Mouse (Mus musculus): Measurements from ENCODE around the gene Mybpc3.
A peak's percentile ranks its signal among the peaks of the same experiment; 100 is the strongest.
"Not testable (repeated sequence)": the region's sequence is repeated elsewhere in the genome, so short reads cannot be mapped to it uniquely, and the experiment has no call there.

Gene Mybpc3

DNA sequence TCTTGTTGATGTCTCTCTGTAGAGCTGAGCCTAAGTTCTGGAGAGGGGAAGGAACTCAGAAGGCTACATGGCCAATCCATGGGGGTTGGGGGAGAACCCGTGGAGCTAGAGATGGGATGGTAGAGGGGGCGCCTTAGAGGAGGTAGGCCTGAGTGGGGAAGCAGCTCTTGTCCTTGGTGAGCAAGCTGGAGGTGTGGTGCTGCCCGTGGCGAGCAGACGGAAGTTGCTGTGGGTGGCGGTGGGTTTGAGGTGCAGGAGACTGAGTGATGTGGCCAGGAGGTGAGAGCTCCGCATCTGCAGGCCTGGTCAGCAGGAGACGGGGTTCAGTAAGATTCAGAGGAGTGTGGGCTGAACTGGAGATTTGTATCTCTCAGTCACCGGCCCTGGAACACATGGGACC, 30.5 kb upstream of the Mybpc3 start:
- no peak for DNase-seq (ENCODE audit: low spot score in 2 of 2)

- no peak for DNase-seq (ENCODE audit: low spot score in 2 of 2)
These were observed 29.0 kb upstream of the Mybpc3 start for GRCm38 (mm10) chr2:91088987-91089386.

DNA sequence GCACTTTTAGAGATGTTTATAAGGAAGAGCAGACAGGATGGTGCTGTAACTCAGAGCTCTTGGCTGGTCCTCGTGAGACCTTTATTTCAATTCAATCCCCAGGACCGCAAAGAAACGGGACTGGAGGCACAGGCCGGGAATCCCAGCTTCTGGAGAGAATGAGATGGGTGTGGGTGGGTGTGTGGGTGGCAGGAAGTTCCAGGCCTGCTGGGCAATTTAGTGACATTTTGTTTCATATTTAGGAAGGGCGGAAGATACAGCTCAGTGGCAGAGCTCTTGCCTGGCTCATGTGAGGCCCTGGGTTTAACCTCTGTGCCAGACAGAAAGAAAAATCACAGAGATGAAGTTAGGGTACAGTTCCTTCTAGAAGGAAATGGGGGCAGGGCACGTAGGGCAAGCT, 27.7 kb upstream of the Mybpc3 start:
- no peak for DNase-seq (ENCODE audit: low spot score in 2 of 2)

- no peak for DNase-seq (ENCODE audit: low spot score in 2 of 2)
These were observed 27.1 kb upstream of the Mybpc3 start for GRCm38 (mm10) chr2:91090827-91091226.

DNA sequence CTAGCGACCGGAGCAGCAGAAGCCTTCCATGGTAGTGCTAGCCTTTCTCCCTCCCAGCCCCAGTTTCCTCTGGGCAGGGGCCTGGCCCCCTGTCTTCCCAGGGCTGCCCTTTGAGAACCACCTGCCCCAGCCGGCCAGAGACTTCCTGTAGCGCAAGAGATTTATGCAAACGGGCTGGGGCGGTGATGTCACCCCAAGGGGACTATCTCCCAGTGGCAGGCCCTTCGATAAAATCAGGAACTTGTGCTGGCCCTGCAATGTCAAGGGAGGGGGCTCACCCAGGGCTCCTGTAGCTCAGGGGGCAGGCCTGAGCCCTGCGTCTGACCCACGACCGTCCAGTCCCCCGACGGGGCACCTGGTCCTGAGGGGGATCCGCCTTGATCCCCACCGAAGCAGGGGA, 21.4 kb upstream of the Mybpc3 start:
- DNase-seq (ENCODE audit: low spot score in 2 of 2): no peak

GRCm38 (mm10) chr2:91097015-91097414, 20.9 kb upstream of the Mybpc3 start:
- no peak for DNase-seq (ENCODE audit: low spot score in 2 of 2)

GRCm38 (mm10) chr2:91098156-91098555, 19.8 kb upstream of the Mybpc3 start:
- no peak for DNase-seq (ENCODE audit: low spot score in 2 of 2)

- peak; percentile 76 to 88 for DNase-seq (ENCODE audit: low spot score in 2 of 2)
These were observed 16.7 kb upstream of the Mybpc3 start for GRCm38 (mm10) chr2:91101124-91101740.

GRCm38 (mm10) chr2:91108156-91108555, 9.8 kb upstream of the Mybpc3 start:
- no peak for DNase-seq (ENCODE audit: low spot score in 2 of 2)

- no peak for DNase-seq (ENCODE audit: low spot score in 2 of 2)
These were observed 8.7 kb upstream of the Mybpc3 start for GRCm38 (mm10) chr2:91109241-91109640.

DNA sequence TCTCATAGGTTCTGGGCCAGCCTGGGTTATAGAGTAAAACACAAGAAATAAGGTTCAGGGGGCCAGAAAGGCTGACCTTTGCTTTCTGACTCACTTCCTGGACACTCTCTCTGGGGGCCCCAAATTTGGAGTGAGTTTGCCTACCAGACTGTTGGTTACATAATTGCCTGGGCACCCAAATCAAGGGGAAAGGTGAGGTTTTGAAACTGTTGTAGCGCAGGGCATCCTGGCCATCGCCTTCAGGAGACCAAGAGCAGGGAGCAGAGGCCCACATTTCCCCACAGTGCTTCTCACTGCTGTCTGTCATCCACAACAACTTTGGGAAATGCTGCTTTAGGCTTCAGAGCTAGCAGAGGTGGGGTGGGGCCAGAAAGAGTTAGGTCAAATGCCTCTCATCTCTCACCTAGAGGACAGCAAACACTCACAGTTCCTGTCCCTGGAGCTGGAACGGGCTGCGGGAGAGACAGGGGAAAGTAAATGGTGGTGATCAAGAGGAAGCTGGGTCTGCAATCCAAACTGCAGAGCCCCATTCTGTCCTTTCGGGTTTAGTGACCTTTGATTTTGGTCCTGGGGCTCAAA, 8.0 kb upstream of the Mybpc3 start:
- no peak for DNase-seq (ENCODE audit: low spot score in 2 of 2)

GRCm38 (mm10) chr2:91110429-91110828, 7.5 kb upstream of the Mybpc3 start:
- no peak for DNase-seq (ENCODE audit: low spot score in 2 of 2)

- DNase-seq (ENCODE audit: low spot score in 2 of 2): not testable (repeated sequence)
These were observed 6.1 kb upstream of the Mybpc3 start for GRCm38 (mm10) chr2:91111832-91112231.

- no peak for DNase-seq (ENCODE audit: low spot score in 2 of 2)
These were observed 5.5 kb upstream of the Mybpc3 start for GRCm38 (mm10) chr2:91112491-91112890.

DNA sequence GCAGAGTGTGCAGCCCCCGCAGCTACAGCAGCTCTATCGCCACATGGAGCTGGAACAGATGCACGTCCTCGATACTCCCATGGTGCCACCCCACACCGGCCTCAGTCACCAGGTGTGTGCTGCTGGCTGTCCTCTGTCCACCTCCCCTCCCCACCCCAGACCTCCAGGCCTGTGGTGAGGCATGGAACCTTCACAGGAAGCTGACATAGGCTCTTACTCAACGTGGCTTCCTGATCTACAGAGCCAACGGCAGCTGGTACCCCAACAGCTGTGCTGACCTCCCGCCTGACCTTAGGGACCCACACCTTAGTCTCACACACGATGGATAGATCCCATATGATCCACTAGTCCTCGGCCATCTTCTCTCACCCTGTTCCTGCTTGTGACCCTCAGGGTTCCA, 4.6 kb upstream of the Mybpc3 start:
- DNase-seq (ENCODE audit: low spot score in 2 of 2): no peak

- no peak for DNase-seq (ENCODE audit: low spot score in 2 of 2)
These were observed 4.1 kb upstream of the Mybpc3 start for GRCm38 (mm10) chr2:91113852-91114251.

GRCm38 (mm10) chr2:91114781-91115577, 3.0 kb upstream of the Mybpc3 start:
- DNase-seq (ENCODE audit: low spot score in 2 of 2): peak; percentile 93 to 98

- no peak for DNase-seq (ENCODE audit: low spot score in 2 of 2)
These were observed 2.4 kb upstream of the Mybpc3 start for GRCm38 (mm10) chr2:91115578-91115970.

GRCm38 (mm10) chr2:91116842-91117241, 1.1 kb upstream of the Mybpc3 start:
- DNase-seq (ENCODE audit: low spot score in 2 of 2): no peak

- no peak for DNase-seq (ENCODE audit: low spot score in 2 of 2)
These were observed 703 bp downstream of the Mybpc3 start for GRCm38 (mm10) chr2:91118647-91119046.

GRCm38 (mm10) chr2:91119061-91119460, 1.1 kb downstream of the Mybpc3 start:
- no peak for DNase-seq (ENCODE audit: low spot score in 2 of 2)

DNA sequence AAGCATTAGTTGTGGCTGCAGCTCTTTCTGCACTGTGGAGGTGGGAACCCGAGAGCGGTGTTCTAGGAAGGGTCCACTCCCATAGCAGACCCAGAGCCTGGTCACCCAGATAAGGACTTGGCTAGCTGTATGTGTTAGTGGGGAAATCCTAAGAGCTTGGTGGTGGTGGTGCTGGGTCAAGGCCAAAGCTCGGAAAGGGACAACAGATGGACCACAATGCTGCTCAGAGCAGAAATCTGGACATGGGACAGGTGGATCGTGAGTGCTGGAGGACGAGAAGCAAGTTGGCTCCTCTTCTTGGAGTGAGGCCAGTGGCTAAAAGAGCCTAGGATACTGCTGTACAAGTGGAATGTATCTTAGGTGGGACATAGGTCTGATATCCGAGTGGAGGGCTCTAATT, 1.6 kb downstream of the Mybpc3 start:
- no peak for DNase-seq (ENCODE audit: low spot score in 2 of 2)

DNA sequence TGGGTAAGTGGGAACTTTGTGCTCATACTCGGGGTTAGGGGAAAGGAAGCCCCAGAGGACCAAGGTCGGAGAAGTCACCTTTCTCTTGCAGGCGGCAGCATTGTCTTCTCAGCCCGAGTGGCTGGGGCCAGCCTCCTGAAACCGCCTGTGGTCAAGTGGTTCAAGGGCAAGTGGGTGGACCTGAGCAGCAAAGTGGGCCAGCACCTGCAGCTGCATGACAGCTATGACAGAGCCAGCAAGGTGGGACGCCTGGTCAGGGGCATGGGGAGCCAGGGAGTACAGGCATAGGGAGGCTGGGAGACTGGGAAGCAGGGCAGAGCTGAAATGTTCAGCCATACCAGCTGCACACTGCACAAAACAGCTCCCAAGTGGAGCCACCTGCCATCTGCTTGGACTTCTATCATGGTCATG, 2.3 kb downstream of the Mybpc3 start:
- DNase-seq (ENCODE audit: low spot score in 2 of 2): no peak

Data from urinary bladder, adult 18-20 months (tissue).